Mouse (Mus musculus) CH12.LX (cell line): ENCODE data around the gene Rab40c. TPM values are rescaled to one million over a fixed set of nuclear protein-coding genes. Genes with fewer than 3 reads are reported as not detected.

Source experiments
- DNase-seq: peaks from one replicate; pipeline ENCODE4 v3.0.0-alpha.2; 2013; ENCODE audit errors: extremely low read depth
- H3K27ac ChIP-seq: 2 replicates; pipeline ENCODE4 v1.5.1; 2012; ENCODE audit warnings: low read depth, mild to moderate bottlenecking, control low read depth, moderate library complexity; ENCODE audit not compliant: insufficient read depth
- H3K27me3 ChIP-seq: replicated peaks from 2 replicates; pipeline ENCODE3; 2012; ENCODE audit warnings: inconsistent platforms
- H3K36me3 ChIP-seq, 2 experiments: replicated peaks in 1 of 2; 2 replicates each; pipeline versions ENCODE3 to v1.6.1; 2012; ENCODE audit warnings: inconsistent platforms in 1 of 2, low read length in 1 of 2, mild to moderate bottlenecking in 1 of 2, mixed read lengths in 1 of 2, moderate library complexity in 1 of 2; ENCODE audit not compliant: control insufficient read depth in 1 of 2, insufficient read depth in 1 of 2
- H3K4me1 ChIP-seq, 2 experiments: 2 replicates each; pipeline ENCODE4 v1.6.1; 2012; ENCODE audit warnings: inconsistent platforms in 1 of 2, moderate library complexity in 1 of 2; ENCODE audit not compliant: insufficient read depth in 2 of 2, control insufficient read depth in 1 of 2
- H3K4me2 ChIP-seq: 2 replicates; pipeline ENCODE4 v1.6.1; 2012; ENCODE audit warnings: low read depth, mild to moderate bottlenecking, control low read depth; ENCODE audit not compliant: poor library complexity, insufficient read depth, severe bottlenecking
- H3K4me3 ChIP-seq, 3 experiments: fragments of 150-350 bp in 1 of 3; sonication (generic) in 1 of 3; replicated peaks in 1 of 3; 2 replicates each; pipeline versions ENCODE3 to v1.5.1; 2011 to 2012; ENCODE audit warnings: low read depth in 2 of 3, low read length in 2 of 3, mild to moderate bottlenecking in 2 of 3, moderate library complexity in 2 of 3, control low read depth in 1 of 3, improper control_type of control experiment in 1 of 3, inconsistent platforms in 1 of 3, mixed read lengths in 1 of 3; ENCODE audit not compliant: poor library complexity in 1 of 3
- H3K79me2 ChIP-seq: replicated peaks from 2 replicates; pipeline ENCODE4 v1.6.1; 2012; ENCODE audit warnings: mild to moderate bottlenecking, moderate library complexity; ENCODE audit not compliant: control insufficient read depth, poor library complexity, insufficient read depth, severe bottlenecking; ENCODE audit errors: extremely low read depth
- H3K9ac ChIP-seq: 2 replicates; pipeline ENCODE4 v1.6.1; 2012; ENCODE audit warnings: low read depth, mild to moderate bottlenecking, control low read depth, moderate library complexity; ENCODE audit not compliant: insufficient read depth
- H3K9me3 ChIP-seq: replicated peaks from 2 replicates; pipeline ENCODE3; 2012; ENCODE audit warnings: low read length, inconsistent platforms, mixed read lengths
- BHLHE40 ChIP-seq: IDR thresholded peaks from 2 replicates; pipeline ENCODE4 v1.6.1; 2011; ENCODE audit warnings: mild to moderate bottlenecking, low read depth, low read length, improper control_type of control experiment
- CHD1 ChIP-seq: IDR thresholded peaks from 2 replicates; pipeline ENCODE4 v1.6.1; 2012; ENCODE audit warnings: low read depth, low read length, improper control_type of control experiment, inconsistent platforms
- CHD2 ChIP-seq: IDR thresholded peaks from 2 replicates; pipeline ENCODE4 v1.6.1; 2011; ENCODE audit warnings: low read length, improper control_type of control experiment
- CTCF ChIP-seq, 2 experiments: IDR thresholded peaks in 1 of 2; conservative IDR thresholded peaks in 1 of 2; 2 replicates each; pipeline ENCODE4 v1.5.1; 2011 to 2012; ENCODE audit warnings: low read depth in 2 of 2, low read length in 2 of 2, improper control_type of control experiment in 1 of 2, inconsistent platforms in 1 of 2, mild to moderate bottlenecking in 1 of 2, moderate library complexity in 1 of 2
- ELF1 ChIP-seq: IDR thresholded peaks from 2 replicates; pipeline ENCODE4 v1.6.1; 2014; ENCODE audit warnings: low read depth, mild to moderate bottlenecking, inconsistent platforms, low read length, improper control_type of control experiment
- ETS1 ChIP-seq: conservative IDR thresholded peaks from 2 replicates; pipeline ENCODE4 v1.6.1; 2012; ENCODE audit warnings: low read depth, mild to moderate bottlenecking, inconsistent platforms, low read length, improper control_type of control experiment, moderate library complexity
- GABPA ChIP-seq: IDR thresholded peaks from 2 replicates; pipeline ENCODE4 v1.6.1; 2012; ENCODE audit warnings: low read depth, low read length, improper control_type of control experiment, inconsistent platforms; ENCODE audit not compliant: insufficient replicate concordance
- HCFC1 ChIP-seq: IDR thresholded peaks from 2 replicates; pipeline ENCODE4 v1.6.1; 2012; ENCODE audit warnings: low read depth, mild to moderate bottlenecking, inconsistent platforms, low read length, improper control_type of control experiment
- JUN ChIP-seq: IDR thresholded peaks from 2 replicates; pipeline ENCODE4 v1.6.1; 2011; ENCODE audit warnings: low read depth, mild to moderate bottlenecking, low read length, improper control_type of control experiment, moderate library complexity; ENCODE audit not compliant: insufficient read depth
- JUND ChIP-seq: conservative IDR thresholded peaks from 2 replicates; pipeline ENCODE4 v1.6.1; 2011; ENCODE audit warnings: low read depth, low read length, improper control_type of control experiment
- KAT2A ChIP-seq: IDR thresholded peaks from 2 replicates; pipeline ENCODE4 v1.6.1; 2012; ENCODE audit warnings: low read length, improper control_type of control experiment, inconsistent platforms; ENCODE audit not compliant: insufficient replicate concordance
- MAFK ChIP-seq: IDR thresholded peaks from 2 replicates; pipeline ENCODE4 v1.6.1; 2011; ENCODE audit warnings: low read length, improper control_type of control experiment; ENCODE audit not compliant: insufficient replicate concordance
- MAX ChIP-seq: IDR thresholded peaks from 2 replicates; pipeline ENCODE4 v1.6.1; 2011; ENCODE audit warnings: low read length, improper control_type of control experiment
- MAZ ChIP-seq: IDR thresholded peaks from 2 replicates; pipeline ENCODE4 v1.6.1; 2012; ENCODE audit warnings: low read depth, mild to moderate bottlenecking, inconsistent platforms, low read length, improper control_type of control experiment, moderate library complexity
- MXI1 ChIP-seq: IDR thresholded peaks from 2 replicates; pipeline ENCODE4 v1.6.1; 2011; ENCODE audit warnings: mild to moderate bottlenecking, low read depth, low read length, improper control_type of control experiment
- MYC ChIP-seq: IDR thresholded peaks from 2 replicates; pipeline ENCODE4 v1.6.1; 2011; ENCODE audit warnings: low read depth, mild to moderate bottlenecking, improper control_type of control experiment, low read length
- NELFE ChIP-seq: IDR thresholded peaks from 2 replicates; pipeline ENCODE4 v1.6.1; 2011; ENCODE audit warnings: low read depth, low read length, improper control_type of control experiment
- NRF1 ChIP-seq: IDR thresholded peaks from 2 replicates; pipeline ENCODE4 v1.6.1; 2014; ENCODE audit warnings: low read depth, mild to moderate bottlenecking, inconsistent platforms, low read length, improper control_type of control experiment, moderate library complexity
- POLR2A ChIP-seq: IDR thresholded peaks from 2 replicates; pipeline ENCODE4 v1.6.1; 2011; ENCODE audit warnings: low read depth, mild to moderate bottlenecking, improper control_type of control experiment, low read length
- POLR2AphosphoS2 ChIP-seq: IDR thresholded peaks from 2 replicates; pipeline ENCODE4 v1.6.1; 2011; ENCODE audit warnings: low read depth, low read length, improper control_type of control experiment
- RAD21 ChIP-seq: IDR thresholded peaks from 2 replicates; pipeline ENCODE4 v1.6.1; 2011; ENCODE audit warnings: low read depth, mild to moderate bottlenecking, low read length, improper control_type of control experiment, moderate library complexity
- SMC3 ChIP-seq: IDR thresholded peaks from 2 replicates; pipeline ENCODE4 v1.6.1; 2011; ENCODE audit warnings: low read depth, low read length, improper control_type of control experiment
- TBP ChIP-seq: conservative IDR thresholded peaks from 2 replicates; pipeline ENCODE4 v1.6.1; 2011; ENCODE audit warnings: low read depth, low read length, improper control_type of control experiment
- UBTF ChIP-seq: IDR thresholded peaks from 2 replicates; pipeline ENCODE4 v1.6.1; 2012; ENCODE audit warnings: low read depth, mild to moderate bottlenecking, inconsistent platforms, low read length, improper control_type of control experiment, moderate library complexity
- USF1 ChIP-seq: IDR thresholded peaks from 2 replicates; pipeline ENCODE4 v1.6.1; 2014; ENCODE audit warnings: low read depth, mild to moderate bottlenecking, inconsistent platforms, low read length, improper control_type of control experiment
- USF2 ChIP-seq: conservative IDR thresholded peaks from 2 replicates; pipeline ENCODE4 v1.6.1; 2011; ENCODE audit warnings: low read depth, low read length, improper control_type of control experiment
- ZC3H11A ChIP-seq: IDR thresholded peaks from 2 replicates; pipeline ENCODE4 v1.6.1; 2012; ENCODE audit warnings: low read depth, mild to moderate bottlenecking, inconsistent platforms, low read length, improper control_type of control experiment
- ZKSCAN1 ChIP-seq: IDR thresholded peaks from 2 replicates; pipeline ENCODE4 v1.6.1; 2012; ENCODE audit warnings: low read depth, inconsistent platforms, low read length, improper control_type of control experiment, borderline replicate concordance
- ZMIZ1 ChIP-seq: IDR thresholded peaks from 2 replicates; pipeline ENCODE4 v1.6.1; 2012; ENCODE audit warnings: low read depth, mild to moderate bottlenecking, inconsistent platforms, low read length, improper control_type of control experiment
- ZNF384 ChIP-seq: IDR thresholded peaks from 2 replicates; pipeline ENCODE4 v1.6.1; 2012; ENCODE audit warnings: low read depth, low read length, improper control_type of control experiment, inconsistent platforms
- dilution Hi-C: fragments of 300-500 bp; cut with MboI; formaldehyde crosslinking; loops from 2 replicates; pipeline ENCODE4 v1.14.3; 2020; ENCODE audit warnings: low sequenced_read_pairs; ENCODE audit not compliant: extremely low pct_unique_long_range_greater_than_20kb, extremely low pct_ligation_motif_present
- in situ Hi-C: fragments of 300-500 bp; cut with MboI; formaldehyde crosslinking; loops from 3 replicates; pipeline ENCODE4 v1.14.3; 2019; ENCODE audit warnings: low sequenced_read_pairs, low pct_ligation_motif_present, low pct_unique_long_range_greater_than_20kb, mixed read lengths
- polyA plus RNA-seq: library from polyadenylated mRNA; unstranded; fragments of >175 nt; gene quantifications from 2 replicates; pipeline ENCODE4 v1.2.1, GENCODE M21; 2012; ENCODE audit warnings: low read depth; ENCODE audit not compliant: insufficient read length
- total RNA-seq, 2 experiments: library from RNA; depleted of rRNA; stranded (reverse); fragments of 300-350 nt in 1 of 2; fragments of >200 nt in 1 of 2; gene quantifications; 2 replicates each; pipeline ENCODE4 v1.2.3; 2012 to 2014

Gene Rab40c
- total and polyA plus RNA-seq, 3 experiments = 8.0 to 14.4 (median 9.2) TPM

- Histone ChIP-seq H3K36me3 (peaks cover 53 to 77% of the 10 kb centered on the region in 2 experiments), H3K4me1 (peaks cover 18 to 42% of the 10 kb centered on the region in 2 experiments), H3K4me2 (peak within 1 kb of the TSS; percentile 85), H3K9ac (peak within 1 kb of the TSS; percentile 90), H3K9me3 (no peaks in the 10 kb centered on the region), H3K27me3 (no peaks in the 10 kb centered on the region), H3K4me3 (peak within 1 kb of the TSS; percentile 71 to 81 (median 81)), H3K27ac (peak within 1 kb of the TSS; percentile 47), H3K79me2 (peaks cover 14% of the 10 kb centered on the region)
- TF ChIP-seq JUND = no peak
- 0 out of 2 replicates have a peak, but pooled peaks have one; percentile 5 for TF ChIP-seq POLR2AphosphoS2
- TF ChIP-seq CHD2 = 0 out of 2 replicates have a peak, but pooled peaks have one; percentile 5
- TF ChIP-seq MAX = no peak
- no peak; the same call in 1 of the 2 replicates for TF ChIP-seq NRF1
- in situ Hi-C loops (no loop called here), dilution Hi-C loops (no loop called here)
- DNase-seq = peak; percentile 58
Observed at GRCm38 (mm10) chr17:25833291-25833663, 86.2 kb downstream of the Rab40c start, which contains the start of gene Stub1. Gene Stub1 (minus strand): TSS chr17:25833404.

GRCm38 (mm10) chr17:25832436-25833290 lies 86.9 kb downstream of the Rab40c start:
- peak overlapping the region; percentile 47 for H3K27ac ChIP-seq
- H3K36me3 ChIP-seq = peaks cover 53 to 77% of the 10 kb centered on the region in 2 experiments
- H3K9me3 ChIP-seq = no peaks in the 10 kb centered on the region
- H3K4me3 ChIP-seq = peak overlapping the region; percentile 71 to 81 (median 81)
- peak overlapping the region; percentile 85 for H3K4me2 ChIP-seq
- dilution Hi-C loops (no loop called here), in situ Hi-C loops (no loop called here)
- H3K4me1 ChIP-seq = peaks cover 21 to 45% of the 10 kb centered on the region in 2 experiments
- H3K79me2 ChIP-seq = peaks cover 14% of the 10 kb centered on the region
- DNase-seq = peak; percentile 99
- no peaks in the 10 kb centered on the region for H3K27me3 ChIP-seq
- H3K9ac ChIP-seq = peak overlapping the region; percentile 90
- TF ChIP-seq SMC3 = no peak
- TF ChIP-seq NELFE = peak; percentile 82
- peak; percentile 80 for TF ChIP-seq HCFC1
- no peak for TF ChIP-seq CHD1
- TF ChIP-seq MXI1 = peak; percentile 91
- TF ChIP-seq KAT2A = 0 out of 2 replicates have a peak, but pooled peaks have one; percentile 69
- peak; percentile 89 for TF ChIP-seq ELF1
- peak; percentile 90 for TF ChIP-seq POLR2A
- TF ChIP-seq MAZ = no peak; the same call in 1 of the 2 replicates
- peak; percentile 87 for TF ChIP-seq USF2
- peak; percentile 76; the same call in 1 of the 2 replicates for TF ChIP-seq UBTF
- no peak for TF ChIP-seq ETS1
- TF ChIP-seq JUN = no peak
- TF ChIP-seq GABPA = no peak
- TF ChIP-seq ZC3H11A = no peak
- no peak for TF ChIP-seq CTCF (conservative IDR thresholded peaks at IDR 0.05 in 1 of 2, IDR thresholded peaks at IDR 0.05 in 1 of 2; ENCODE audit: low read depth in 2 of 2, low read length in 2 of 2)
- peak; percentile 92 for TF ChIP-seq USF1
- no peak for TF ChIP-seq JUND
- TF ChIP-seq MAX = peak; percentile 86
- no peak for TF ChIP-seq ZNF384
- TF ChIP-seq ZMIZ1 = peak; percentile 90
- no peak for TF ChIP-seq ZKSCAN1
- peak; percentile 65; the same call in 1 of the 2 replicates for TF ChIP-seq MYC
- peak; percentile 94 for TF ChIP-seq BHLHE40
- no peak for TF ChIP-seq RAD21
- TF ChIP-seq POLR2AphosphoS2 = peak; percentile 92; the same call in 1 of the 2 replicates
- no peak for TF ChIP-seq MAFK
- TF ChIP-seq TBP = no peak; the same call in 1 of the 2 replicates
